Mouse (Mus musculus) cerebellum, adult 2 months (tissue): Measurements from ENCODE around the gene Rpl38.

Experiments
- CTCF ChIP-seq: fragments of 200-500 bp; IDR thresholded peaks from 2 replicates; pipeline ENCODE4 v1.5.1; 2011; ENCODE audit warnings: low read depth, mild to moderate bottlenecking, control low read depth, low read length, moderate library complexity, borderline replicate concordance; ENCODE audit not compliant: insufficient read depth
- POLR2A ChIP-seq: fragments of 200-500 bp; IDR thresholded peaks from 2 replicates; pipeline ENCODE4 v1.6.1; 2011; ENCODE audit warnings: low read length, control low read depth, borderline replicate concordance; ENCODE audit not compliant: insufficient read depth

GRCm38 (mm10) chr11:114654552-114654951 is 13.8 kb upstream of the Rpl38 start:
- TF ChIP-seq CTCF (peak; percentile 15; the same call in 1 of the 2 replicates), POLR2A (no peak)
